Mouse (Mus musculus) small intestine, adult 2 months (tissue): ENCODE measurements around the gene Sst. TPM values are rescaled to one million over a fixed set of nuclear protein-coding genes. Genes with fewer than 3 reads are reported as not detected.
"Not testable (repeated sequence)": the region's sequence is repeated elsewhere in the genome, so short reads cannot be mapped to it uniquely, and the experiment has no call there.

Source experiments
- H3K27ac ChIP-seq: fragments of 200-500 bp; 2 replicates; pipeline ENCODE4 v1.5.1; 2012; ENCODE audit warnings: low read depth, low read length, control low read depth, inconsistent platforms; ENCODE audit not compliant: insufficient read depth
- H3K27me3 ChIP-seq: fragments of 200-500 bp; 2 replicates; pipeline ENCODE4 v1.6.1; 2012; ENCODE audit warnings: mild to moderate bottlenecking, moderate library complexity, low read length, inconsistent platforms; ENCODE audit not compliant: control insufficient read depth, insufficient read depth
- H3K36me3 ChIP-seq: fragments of 200-500 bp; 2 replicates; pipeline ENCODE4 v1.6.1; 2012; ENCODE audit warnings: mild to moderate bottlenecking, low read length, control low read depth, inconsistent platforms; ENCODE audit not compliant: control insufficient read depth, insufficient read depth
- H3K4me1 ChIP-seq: fragments of 200-500 bp; 2 replicates; pipeline ENCODE4 v1.6.1; 2012; ENCODE audit warnings: low read length, inconsistent platforms, mixed read lengths; ENCODE audit not compliant: control insufficient read depth, insufficient read depth, insufficient read length
- H3K4me3 ChIP-seq: fragments of 200-500 bp; 2 replicates; pipeline ENCODE4 v1.5.1; 2012; ENCODE audit warnings: low read depth, mild to moderate bottlenecking, control low read depth, inconsistent platforms, low read length, moderate library complexity
- CTCF ChIP-seq: fragments of 200-500 bp; IDR thresholded peaks from 2 replicates; pipeline ENCODE4 v1.5.1; 2012; ENCODE audit warnings: low read depth, mild to moderate bottlenecking, control low read depth, inconsistent platforms, low read length, moderate library complexity, mixed read lengths; ENCODE audit not compliant: insufficient replicate concordance, insufficient read length; ENCODE audit errors: extremely low read depth
- POLR2A ChIP-seq: fragments of 200-500 bp; IDR thresholded peaks from 2 replicates; pipeline ENCODE4 v1.6.1; 2012; ENCODE audit warnings: low read depth, mild to moderate bottlenecking, control low read depth, inconsistent platforms, low read length, moderate library complexity
- WGBS: fragments of 180-500 bp; shearing (Covaris S2); methylation state at CpG from one replicate; pipeline ENCODE4 v1.1.7; 2018; 5-methylcytosine and 5-hydroxymethylcytosine counted together
- polyA plus RNA-seq: library from polyadenylated mRNA; depleted of rRNA; stranded (reverse); fragments of >200 nt; gene quantifications from 2 replicates; pipeline ENCODE4 v1.2.3, GENCODE M21; 2012

Gene Sst
- polyA plus RNA-seq, 1 experiment: 226 TPM

GRCm38 (mm10) chr16:23921697-23922096, 30.9 kb upstream of the Sst start:
- H3K27me3 ChIP-seq: no peaks in the 10 kb centered on the region
- TF ChIP-seq CTCF (no peak), POLR2A (no peak)
- WGBS: 56% methylated on average over 5 of the region's 5 CpGs
- H3K36me3 ChIP-seq: no peaks in the 10 kb centered on the region
- no peak overlapping the region for H3K4me3 ChIP-seq
- H3K27ac ChIP-seq: no peak overlapping the region
- no peaks in the 10 kb centered on the region for H3K4me1 ChIP-seq

- H3K27ac ChIP-seq: no peak overlapping the region
- WGBS: 42% methylated on average over 2 of the region's 2 CpGs
- TF ChIP-seq POLR2A (no peak), CTCF (no peak)
These were observed 28.7 kb upstream of the Sst start for GRCm38 (mm10) chr16:23919418-23919817.

GRCm38 (mm10) chr16:23913401-23913800, 22.6 kb upstream of the Sst start:
- no peak for TF ChIP-seq POLR2A
- no peak for TF ChIP-seq CTCF
- WGBS: 24% methylated on average over 3 of the region's 3 CpGs
- no peak overlapping the region for H3K4me3 ChIP-seq
- no peaks in the 10 kb centered on the region for H3K4me1 ChIP-seq
- no peak overlapping the region for H3K27ac ChIP-seq
- H3K36me3 ChIP-seq: no peaks in the 10 kb centered on the region
- no peaks in the 10 kb centered on the region for H3K27me3 ChIP-seq

More at GRCm38 (mm10) chr16:23919418-23919817, 28.7 kb upstream of the Sst start:
- Histone ChIP-seq H3K27me3 (no peaks in the 10 kb centered on the region), H3K36me3 (no peaks in the 10 kb centered on the region), H3K4me3 (no peak overlapping the region), H3K4me1 (no peaks in the 10 kb centered on the region)

- H3K4me3 ChIP-seq: no peak overlapping the region
- H3K27me3 ChIP-seq: no peaks in the 10 kb centered on the region
- H3K36me3 ChIP-seq: no peaks in the 10 kb centered on the region
- H3K27ac ChIP-seq: no peak overlapping the region
- H3K4me1 ChIP-seq: no peaks in the 10 kb centered on the region
- WGBS: 64% methylated on average over 13 of the region's 13 CpGs
- TF ChIP-seq POLR2A (no peak), CTCF (no peak)
These were observed 22.0 kb upstream of the Sst start for GRCm38 (mm10) chr16:23912741-23913140.

GRCm38 (mm10) chr16:23909015-23909354, 18.2 kb upstream of the Sst start:
- 88% methylated on average over 3 of the region's 3 CpGs for WGBS

GRCm38 (mm10) chr16:23908076-23909014, 17.6 kb upstream of the Sst start:
- not testable (repeated sequence) for H3K36me3 ChIP-seq, H3K27me3 ChIP-seq, H3K4me1 ChIP-seq, H3K27ac ChIP-seq, H3K4me3 ChIP-seq
- 79% methylated on average over 9 of the region's 9 CpGs for whole genome bisulfite sequencing

More at GRCm38 (mm10) chr16:23909015-23909354, 18.2 kb upstream of the Sst start:
- H3K27me3 ChIP-seq, H3K4me3 ChIP-seq, H3K36me3 ChIP-seq, H3K4me1 ChIP-seq, H3K27ac ChIP-seq: not testable (repeated sequence)

- not testable (repeated sequence) for H3K4me1 ChIP-seq, H3K27ac ChIP-seq, H3K4me3 ChIP-seq, H3K27me3 ChIP-seq, H3K36me3 ChIP-seq
- WGBS: 79% methylated on average over 3 of the region's 3 CpGs
These were observed 15.8 kb upstream of the Sst start for GRCm38 (mm10) chr16:23906586-23906985.

GRCm38 (mm10) chr16:23901411-23901810, 10.7 kb upstream of the Sst start:
- 88% methylated on average over 7 of the region's 7 CpGs for WGBS
- Histone ChIP-seq H3K36me3 (no peaks in the 10 kb centered on the region), H3K27ac (no peak overlapping the region), H3K4me1 (no peaks in the 10 kb centered on the region), H3K4me3 (no peak overlapping the region), H3K27me3 (no peaks in the 10 kb centered on the region)
- no peak for TF ChIP-seq POLR2A
- TF ChIP-seq CTCF: no peak
